Mouse (Mus musculus): ENCODE data around the gene Nelfb. TPM values are rescaled to one million over a fixed set of nuclear protein-coding genes. Genes with fewer than 3 reads are reported as not detected.

The Nelfb gene
- polyA plus RNA-seq, 1 experiment from 2014 or later: 106 TPM

DNA sequence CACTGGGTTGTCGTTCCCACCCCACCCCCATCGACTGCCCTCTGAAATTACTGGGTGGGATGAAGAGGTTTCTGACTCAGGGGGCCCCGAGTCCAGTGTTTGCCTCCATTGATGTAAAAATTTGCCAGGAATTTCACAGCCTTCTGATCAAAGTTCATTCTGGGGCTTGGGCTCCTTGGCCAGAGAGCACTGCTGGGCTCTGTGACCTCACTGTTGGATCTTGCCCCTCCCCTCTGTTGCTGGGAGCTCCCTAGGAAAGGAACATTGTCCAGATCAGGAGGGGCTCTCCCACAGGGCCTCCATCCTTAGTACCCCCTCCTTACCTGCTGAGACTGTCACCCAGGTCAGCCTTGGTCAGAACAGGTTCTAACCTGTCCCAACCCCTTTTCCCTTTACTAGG lies 3.2 kb upstream of the Nelfb start, which contains the start of gene Stpg3:
TSS of gene Stpg3 (minus strand) at position 194 of the 400 bp plus-strand sequence.
- no peak within 1 kb of the TSS for H3K9ac ChIP-seq
- H3K4me3 ChIP-seq (replicated peaks): no peak within 1 kb of the TSS
- peaks cover 16% of the 10 kb centered on the region for H3K4me1 ChIP-seq
- H3K36me3 ChIP-seq (replicated peaks): no peaks in the 10 kb centered on the region
- no peaks in the 10 kb centered on the region for H3K9me3 ChIP-seq
- no peak for ATAC-seq (ENCODE audit: low FRiP score)
- peaks cover 12% of the 10 kb centered on the region; the same call in 1 of the 2 replicates for H3K27me3 ChIP-seq
- no peak within 1 kb of the TSS for H3K4me2 ChIP-seq
- 75% methylated on average over 3 of the region's 3 CpGs for WGBS
- H3K27ac ChIP-seq: no peak within 1 kb of the TSS

DNA sequence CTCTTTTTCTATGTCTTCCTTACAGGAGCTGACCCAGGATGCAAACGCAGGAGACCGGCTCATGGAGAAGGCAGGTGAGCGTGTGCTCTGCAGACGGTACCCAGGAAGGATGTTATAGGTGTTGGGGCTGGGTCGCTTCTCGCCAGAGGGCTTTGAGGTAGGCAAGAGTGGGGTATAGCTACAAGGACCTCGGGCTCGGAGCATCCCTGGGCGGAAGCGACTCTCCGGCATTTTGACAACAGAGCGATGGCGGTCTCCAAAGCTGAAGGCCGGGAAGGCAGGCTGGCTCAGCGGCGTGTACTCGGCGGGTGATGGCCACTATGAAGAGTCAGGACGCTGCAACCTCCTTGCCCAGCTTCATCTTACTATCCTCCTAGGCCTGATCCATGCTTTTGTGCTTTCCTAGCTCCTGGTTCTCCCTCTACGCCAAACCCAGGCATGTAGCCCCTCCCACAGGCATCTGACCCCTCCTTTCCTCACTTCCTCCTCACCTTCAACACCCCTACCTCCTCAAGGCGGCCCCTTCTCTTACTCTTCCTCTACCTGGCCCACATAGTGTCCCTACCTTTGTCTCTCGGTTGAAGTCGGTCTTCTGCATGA lies 2.1 kb upstream of the Nelfb start:
- Histone ChIP-seq H3K27me3 (peaks cover 12% of the 10 kb centered on the region; the same call in 1 of the 2 replicates), H3K27ac (no peak overlapping the region), H3K4me3 (replicated peaks) (no peak overlapping the region), H3K36me3 (replicated peaks) (0 out of 2 replicates have a peak, but pooled peaks cover 7% of the 10 kb centered on the region), H3K4me2 (no peak overlapping the region), H3K4me1 (peaks cover 23% of the 10 kb centered on the region), H3K9ac (no peak overlapping the region), H3K9me3 (no peaks in the 10 kb centered on the region)
- WGBS: 65% methylated on average over 23 of the region's 23 CpGs
- ATAC-seq (ENCODE audit: low FRiP score): no peak

DNA sequence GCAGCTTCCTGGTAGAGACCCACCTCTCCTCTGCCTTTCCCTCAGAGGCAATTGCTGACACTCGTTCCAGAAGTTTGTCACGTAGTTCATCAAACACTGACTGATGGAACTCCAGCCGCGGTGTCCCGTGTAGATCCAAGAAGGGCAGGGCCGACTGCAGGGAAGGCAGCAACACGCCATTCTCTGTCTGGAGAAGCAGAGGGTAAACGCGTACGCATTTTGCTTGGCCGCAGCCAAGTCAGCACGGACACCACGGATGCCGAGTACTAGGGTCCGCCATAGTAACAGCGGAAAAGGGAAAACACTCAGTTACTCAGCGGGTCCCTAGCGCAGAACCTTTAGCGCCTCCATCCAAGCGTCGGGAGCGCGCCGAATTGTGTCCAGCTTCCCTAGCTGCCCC lies 603 bp downstream of the Nelfb start:
- H3K36me3 ChIP-seq (replicated peaks): peaks cover 33% of the 10 kb centered on the region
- H3K4me1 ChIP-seq: peaks cover 25% of the 10 kb centered on the region
- H3K27me3 ChIP-seq: peaks cover 12% of the 10 kb centered on the region; the same call in 1 of the 2 replicates
- no peaks in the 10 kb centered on the region for H3K9me3 ChIP-seq
- H3K9ac ChIP-seq: peak overlapping the region; percentile 86
- H3K4me2 ChIP-seq: peak overlapping the region; percentile 95
- under 1% methylated on average over 24 of the region's 24 CpGs for WGBS
- H3K27ac ChIP-seq: peak overlapping the region; percentile 90
- ATAC-seq (ENCODE audit: low FRiP score): peak; percentile 44
- peak overlapping the region; percentile 86 for H3K4me3 ChIP-seq (replicated peaks)

DNA sequence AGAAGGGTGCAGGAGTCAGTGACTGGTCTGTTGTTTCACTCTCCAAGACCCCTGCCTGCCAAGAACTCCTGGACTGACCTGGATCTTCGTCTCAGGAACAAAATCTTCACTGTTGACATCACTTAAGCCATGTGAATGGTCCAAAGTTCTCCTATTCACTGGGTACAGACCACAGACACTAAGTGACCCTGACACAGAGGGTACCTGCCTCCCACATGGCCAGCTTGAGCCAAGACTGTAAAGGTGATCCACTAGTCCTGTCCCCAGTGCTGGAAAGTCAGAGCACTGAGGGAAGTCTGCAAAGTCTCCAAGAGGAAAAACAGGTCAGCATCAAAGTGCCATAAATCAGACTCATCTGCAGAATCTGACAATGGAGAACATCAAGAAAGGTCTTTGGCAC lies 3.7 kb downstream of the Nelfb start:
- no peak for ATAC-seq (ENCODE audit: low FRiP score)
- WGBS: 85% methylated on average over 1 of the region's 1 CpGs

DNA sequence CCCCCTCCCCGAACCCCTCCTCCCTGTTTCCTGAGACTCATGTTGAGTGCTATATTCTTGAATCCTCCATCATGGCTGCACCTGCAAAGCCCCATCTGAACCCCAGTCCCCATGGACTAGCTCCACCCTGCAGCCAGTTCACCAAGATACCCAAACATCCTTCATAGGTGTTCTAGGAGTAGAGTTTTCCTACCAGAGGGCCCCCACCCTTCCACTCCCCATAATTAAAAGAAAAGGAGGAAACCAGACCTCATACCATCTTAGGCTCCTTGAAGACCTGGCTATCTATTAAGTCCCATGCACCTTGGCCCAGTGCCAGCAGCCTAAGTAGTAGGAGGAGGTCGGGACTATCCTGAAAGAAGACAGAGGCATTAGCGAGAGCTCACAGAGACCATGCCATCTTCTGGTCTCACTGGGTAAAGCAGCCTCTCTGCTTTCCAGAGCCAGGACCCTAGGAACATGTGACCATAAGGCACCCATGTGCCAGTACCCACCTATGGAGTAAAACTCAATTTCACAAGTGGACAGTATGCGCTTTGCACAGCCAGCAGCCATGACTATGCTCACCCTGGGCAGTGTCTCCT lies 7.6 kb downstream of the Nelfb start:
- Histone ChIP-seq H3K36me3 (replicated peaks) (peaks cover 95% of the 10 kb centered on the region), H3K9me3 (no peaks in the 10 kb centered on the region), H3K9ac (no peak overlapping the region), H3K27me3 (no peaks in the 10 kb centered on the region), H3K27ac (no peak overlapping the region), H3K4me1 (peaks cover 3% of the 10 kb centered on the region), H3K4me2 (no peak overlapping the region), H3K4me3 (replicated peaks) (no peak overlapping the region)
- ATAC-seq (ENCODE audit: low FRiP score): no peak
- 69% methylated on average over 4 of the region's 4 CpGs for WGBS

More for the DNA sequence above, 3.7 kb downstream of the Nelfb start:
- H3K36me3 ChIP-seq (replicated peaks): peaks cover 63% of the 10 kb centered on the region
- H3K4me3 ChIP-seq (replicated peaks): no peak overlapping the region
- no peak overlapping the region for H3K27ac ChIP-seq
- 0 out of 2 replicates have a peak, but pooled peaks cover 1% of the 10 kb centered on the region for H3K27me3 ChIP-seq
- no peaks in the 10 kb centered on the region for H3K9me3 ChIP-seq
- H3K4me1 ChIP-seq: peaks cover 25% of the 10 kb centered on the region
- no peak overlapping the region for H3K4me2 ChIP-seq
- H3K9ac ChIP-seq: no peak overlapping the region

DNA sequence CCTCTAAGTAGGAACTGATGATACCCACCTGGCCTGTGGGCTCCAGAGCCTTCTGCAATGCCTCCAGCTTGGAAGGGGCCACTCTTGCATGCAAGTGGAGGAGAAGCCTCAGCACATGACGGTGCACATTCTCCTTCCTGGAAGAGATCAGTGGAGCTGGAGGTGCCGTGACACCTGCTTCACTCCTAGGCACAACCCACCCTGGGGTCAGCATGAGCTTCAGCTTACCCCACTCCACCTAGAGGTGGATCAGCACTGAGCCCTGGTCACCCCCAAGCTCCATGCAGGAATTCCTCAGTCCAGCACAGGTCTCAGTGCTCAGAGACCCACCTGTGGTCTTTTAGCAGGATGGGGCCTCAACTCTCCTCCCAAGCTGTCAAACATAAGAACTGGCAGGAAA lies 10.7 kb downstream of the Nelfb start:
- H3K27me3 ChIP-seq: peaks cover 19% of the 10 kb centered on the region
- ATAC-seq (ENCODE audit: low FRiP score): no peak
- H3K9ac ChIP-seq: no peak overlapping the region
- H3K4me3 ChIP-seq (replicated peaks): no peak overlapping the region
- peaks cover 1% of the 10 kb centered on the region; the same call in 1 of the 2 replicates for H3K4me1 ChIP-seq
- no peak overlapping the region for H3K27ac ChIP-seq
- WGBS: 93% methylated on average over 2 of the region's 2 CpGs
- no peak overlapping the region for H3K4me2 ChIP-seq
- peaks cover 75% of the 10 kb centered on the region for H3K36me3 ChIP-seq (replicated peaks)
- no peaks in the 10 kb centered on the region for H3K9me3 ChIP-seq

DNA sequence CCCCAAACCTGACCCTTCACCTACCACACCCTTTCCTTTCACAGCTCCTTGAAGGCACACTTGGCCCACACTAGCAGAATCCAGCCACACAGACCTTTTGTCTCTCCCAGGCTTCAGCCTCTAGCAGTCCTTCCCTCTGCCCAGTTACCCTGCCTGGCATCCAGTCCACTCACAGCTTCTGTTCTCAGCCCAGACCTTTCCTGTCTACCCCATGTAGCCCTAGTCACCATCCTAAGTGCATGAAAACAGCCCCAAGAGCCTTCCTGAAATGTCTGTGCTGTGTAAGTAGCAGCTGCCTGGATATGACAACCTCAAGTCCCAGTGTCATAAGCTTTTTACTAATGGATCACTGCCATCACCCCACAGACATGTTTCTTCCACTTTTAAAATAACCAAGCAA lies 13.3 kb downstream of the Nelfb start:
- Histone ChIP-seq H3K4me1 (peaks cover 10% of the 10 kb centered on the region), H3K36me3 (replicated peaks) (peaks cover 50% of the 10 kb centered on the region), H3K9ac (no peak overlapping the region), H3K27me3 (peaks cover 38% of the 10 kb centered on the region), H3K4me2 (no peak overlapping the region), H3K27ac (no peak overlapping the region), H3K9me3 (no peaks in the 10 kb centered on the region), H3K4me3 (replicated peaks) (no peak overlapping the region)
- ATAC-seq (ENCODE audit: low FRiP score): no peak

DNA sequence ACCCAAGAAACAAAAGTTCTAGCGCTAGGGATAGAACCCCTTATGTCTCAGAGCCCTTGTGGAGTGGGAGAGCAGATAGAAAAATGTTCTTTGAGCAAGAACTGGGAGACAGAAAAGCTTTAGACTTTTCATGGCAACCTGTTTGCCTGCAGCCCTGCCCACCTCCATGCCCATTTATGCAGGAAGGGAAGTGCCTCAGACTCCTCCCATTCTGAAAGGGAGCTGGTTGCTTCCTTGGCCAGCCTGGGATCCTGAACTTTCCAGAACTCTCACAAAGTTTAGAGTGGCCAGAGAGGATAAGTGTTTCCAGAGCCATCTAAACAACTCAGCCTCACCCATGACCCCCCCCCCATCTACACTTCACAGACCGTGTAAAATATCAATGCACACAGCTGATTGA lies 14.1 kb downstream of the Nelfb start:
- H3K36me3 ChIP-seq (replicated peaks): peaks cover 42% of the 10 kb centered on the region
- no peak overlapping the region for H3K27ac ChIP-seq
- no peak overlapping the region for H3K9ac ChIP-seq
- no peak overlapping the region for H3K4me3 ChIP-seq (replicated peaks)
- 29% methylated on average over 2 of the region's 2 CpGs for WGBS
- ATAC-seq (ENCODE audit: low FRiP score): no peak
- peaks cover 38% of the 10 kb centered on the region for H3K27me3 ChIP-seq
- H3K4me2 ChIP-seq: no peak overlapping the region
- peaks cover 10% of the 10 kb centered on the region for H3K4me1 ChIP-seq
- no peaks in the 10 kb centered on the region for H3K9me3 ChIP-seq

DNA sequence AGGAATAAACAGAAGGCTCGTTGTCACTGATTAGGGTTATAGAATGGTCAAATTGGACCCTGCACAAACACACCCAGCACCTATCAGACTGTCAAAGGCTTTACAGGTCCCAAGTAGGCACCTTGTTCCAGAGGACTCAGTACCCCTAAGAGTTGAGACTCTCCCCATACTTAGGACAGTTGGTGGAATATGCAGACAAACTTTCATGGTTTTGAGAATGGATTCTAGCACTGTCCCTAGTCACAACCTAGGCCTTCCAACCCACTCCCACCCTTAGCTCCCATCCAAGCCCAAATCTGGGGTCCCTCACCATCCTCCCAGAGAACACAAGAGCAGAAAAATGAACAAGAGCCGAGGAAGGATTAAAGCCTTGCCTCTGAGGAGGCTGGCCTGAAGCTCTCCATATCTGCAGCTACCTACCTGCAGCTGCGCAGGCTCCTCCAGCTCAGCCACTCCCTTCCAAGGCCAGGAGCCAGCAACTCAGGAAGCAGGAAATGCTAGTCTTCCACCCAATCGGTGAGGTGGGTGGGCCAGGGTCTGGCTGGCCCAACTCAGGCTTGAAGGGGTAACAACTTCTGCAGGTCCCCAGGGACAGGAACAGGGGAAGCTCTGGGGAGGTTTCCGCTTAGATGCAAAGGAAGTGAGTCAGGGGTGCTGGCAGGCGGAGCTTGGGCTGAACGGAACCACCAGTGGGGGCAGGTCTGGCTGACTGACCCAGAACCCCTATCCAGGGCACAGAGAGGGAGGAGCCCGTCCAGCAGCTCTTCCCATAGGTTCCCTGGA lies 14.9 kb downstream of the Nelfb start, which contains the start of gene Tor4a:
TSS of gene Tor4a (minus strand) at position 715 of the 783 bp plus-strand sequence.
- H3K9ac ChIP-seq: no peak within 1 kb of the TSS
- no peak for ATAC-seq (ENCODE audit: low FRiP score)
- H3K4me2 ChIP-seq: peak within 1 kb of the TSS; percentile 25
- H3K27me3 ChIP-seq: peaks cover 38% of the 10 kb centered on the region
- 11% methylated on average over 8 of the region's 8 CpGs for WGBS
- H3K4me1 ChIP-seq: peaks cover 10% of the 10 kb centered on the region
- no peaks in the 10 kb centered on the region for H3K9me3 ChIP-seq
- H3K27ac ChIP-seq: no peak within 1 kb of the TSS
- no peak within 1 kb of the TSS; the same call in 1 of the 2 replicates for H3K4me3 ChIP-seq (replicated peaks)
- H3K36me3 ChIP-seq (replicated peaks): peaks cover 34% of the 10 kb centered on the region

DNA sequence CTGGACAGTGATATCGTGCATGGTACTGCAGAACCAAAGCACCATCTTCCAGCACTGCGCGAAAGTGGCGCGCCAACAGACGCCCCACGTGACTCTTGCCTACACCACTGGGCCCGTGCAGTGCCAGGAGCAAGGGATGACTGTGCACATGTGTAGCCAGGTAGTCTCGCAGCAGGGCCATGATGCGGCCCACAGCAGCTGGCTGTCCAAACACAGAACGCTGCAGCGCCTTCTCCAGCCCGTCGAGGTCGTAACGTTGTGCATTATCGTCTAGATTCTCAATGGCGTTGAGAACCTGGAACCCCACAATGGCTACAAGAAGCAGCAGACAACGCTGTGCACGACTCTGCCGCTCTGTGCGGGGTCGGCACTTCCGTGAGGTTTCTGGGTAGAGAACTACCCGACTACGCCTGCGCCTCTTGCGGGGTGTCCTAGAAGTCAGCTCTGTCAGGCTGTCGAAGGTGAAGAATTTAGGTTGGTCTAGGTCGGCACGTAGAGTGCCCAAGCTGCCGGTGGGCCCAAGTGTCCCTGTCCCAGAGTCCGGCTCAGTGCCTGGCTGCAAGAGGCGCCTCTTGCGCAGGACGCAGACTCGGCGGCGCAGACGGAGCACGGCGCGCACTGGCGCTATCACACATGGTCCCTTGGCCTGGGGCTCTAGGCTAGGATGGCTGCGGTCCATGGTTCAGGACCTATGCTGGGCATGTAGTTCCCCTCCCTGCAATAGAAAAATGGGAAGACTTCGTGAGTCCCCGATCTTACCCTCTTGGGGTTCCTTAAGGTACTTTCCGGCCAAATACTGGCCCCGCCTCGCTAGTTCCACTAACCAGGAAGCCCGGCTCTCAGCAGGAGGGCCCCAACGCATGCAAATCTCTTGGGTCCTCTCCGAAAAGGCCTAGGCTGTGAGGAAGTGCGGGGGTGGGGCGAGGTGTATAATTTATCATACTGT lies 15.8 kb downstream of the Nelfb start:
- peaks cover 10% of the 10 kb centered on the region for H3K4me1 ChIP-seq
- H3K27me3 ChIP-seq: peaks cover 38% of the 10 kb centered on the region
- no peak for ATAC-seq (ENCODE audit: low FRiP score)
- WGBS: 22% methylated on average over 55 of the region's 55 CpGs
- H3K27ac ChIP-seq: no peak overlapping the region
- H3K4me2 ChIP-seq: peak overlapping the region; percentile 25
- peaks cover 25% of the 10 kb centered on the region for H3K36me3 ChIP-seq (replicated peaks)
- no peaks in the 10 kb centered on the region for H3K9me3 ChIP-seq
- H3K9ac ChIP-seq: no peak overlapping the region
- H3K4me3 ChIP-seq (replicated peaks): no peak overlapping the region

DNA sequence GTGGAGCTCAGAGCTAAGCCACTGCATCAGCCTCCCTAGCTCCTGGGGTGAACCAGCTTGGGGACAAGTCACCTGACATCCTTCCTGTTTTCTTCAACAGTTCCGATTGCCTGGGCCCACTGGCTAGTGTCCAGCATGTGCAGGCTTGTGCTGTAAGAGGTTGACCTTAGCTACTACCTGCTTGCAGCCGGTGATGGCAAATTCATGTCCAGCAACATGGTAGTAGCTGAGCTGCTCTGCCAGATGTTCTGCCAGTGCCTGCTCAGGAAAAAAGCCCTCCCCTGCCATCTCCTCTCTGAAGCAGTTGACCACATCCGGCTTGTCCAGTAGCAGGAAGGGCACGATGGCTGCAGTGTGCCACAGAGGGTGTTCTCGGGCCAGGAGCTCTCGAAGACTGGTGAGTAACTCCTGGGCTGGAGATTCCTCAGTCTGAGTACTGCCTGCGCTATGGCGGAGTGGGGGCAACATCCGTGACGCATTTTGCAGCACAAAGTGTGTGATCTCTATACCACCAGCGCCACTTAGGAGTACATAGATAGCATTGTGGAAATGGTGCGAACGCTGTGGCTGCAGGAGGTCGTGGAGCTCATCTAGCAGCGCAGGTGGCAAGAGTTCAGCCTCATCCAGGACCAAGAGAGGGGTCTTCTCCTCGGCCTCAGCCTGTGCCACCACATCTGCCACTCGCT lies 16.7 kb downstream of the Nelfb start:
- H3K4me2 ChIP-seq: no peak overlapping the region
- no peak overlapping the region for H3K4me3 ChIP-seq (replicated peaks)
- no peak for ATAC-seq (ENCODE audit: low FRiP score)
- H3K9ac ChIP-seq: no peak overlapping the region
- H3K27me3 ChIP-seq: peaks cover 38% of the 10 kb centered on the region
- WGBS: 89% methylated on average over 17 of the region's 17 CpGs
- H3K36me3 ChIP-seq (replicated peaks): peaks cover 17% of the 10 kb centered on the region
- H3K9me3 ChIP-seq: no peaks in the 10 kb centered on the region
- no peak overlapping the region for H3K27ac ChIP-seq
- peaks cover 10% of the 10 kb centered on the region for H3K4me1 ChIP-seq

Measured in forebrain, embryonic 12.5 days (tissue).